Mouse (Mus musculus) kidney, adult 2 months (tissue): ENCODE measurements at regions not wholly inside any gene's neighbourhood (a gene's known extent, or its start where the extent isn't known, plus 50 kb on each side); places are given as distances from the start of the nearest gene placed in this dataset.

ENCODE experiments used
- CTCF ChIP-seq: fragments of 200-500 bp; conservative IDR thresholded peaks from 2 replicates; pipeline ENCODE4 v1.5.1; 2011; ENCODE audit warnings: low read depth, mild to moderate bottlenecking, control low read depth, low read length, moderate library complexity, mixed read lengths; ENCODE audit not compliant: insufficient read depth, insufficient read length
- POLR2A ChIP-seq: fragments of 200-500 bp; IDR thresholded peaks from one replicate; pipeline ENCODE4 v1.6.1; 2011; ENCODE audit warnings: low read depth, low read length, control low read depth

DNA sequence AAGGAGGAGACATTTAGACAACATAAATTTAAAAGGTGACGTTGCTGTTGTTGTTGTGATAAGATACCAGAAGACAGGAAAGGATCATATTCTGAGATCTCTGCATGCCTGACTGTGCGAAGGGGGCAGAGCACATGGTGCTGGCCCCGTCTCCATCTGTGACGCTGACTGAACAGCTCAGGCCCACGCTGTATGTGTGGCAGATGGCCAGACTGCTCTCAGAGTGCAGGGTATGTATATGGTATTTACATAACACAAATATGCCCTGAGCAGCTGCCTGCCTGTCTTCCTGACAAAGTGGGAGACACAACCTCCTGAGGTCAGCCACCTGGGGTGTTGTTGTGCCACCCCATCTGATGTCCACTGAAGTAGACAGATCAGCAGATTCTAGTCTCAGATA lies 620.5 kb downstream of the Pard3 start:
- TF ChIP-seq CTCF (no peak), POLR2A (no peak)
